Mouse (Mus musculus): ENCODE results near the gene Itih2. TPM values are rescaled to one million over a fixed set of nuclear protein-coding genes. Genes with fewer than 3 reads are reported as not detected.

Itih2 gene
- not detected for polyA plus RNA-seq (2017; shearing (Covaris generic))

GRCm38 (mm10) chr2:10131296-10131695 is at the start of gene Itih2:
Itih2 (minus strand) TSS chr2:10131396.

GRCm38 (mm10) chr2:10153201-10154075 is 22.2 kb upstream of the Itih2 start, which contains the start of gene Itih5:
Itih5 (plus strand) TSS chr2:10153571.

GRCm38 (mm10) chr2:10080310-10081010 is 50.7 kb downstream of the Itih2 start, which contains the start of the genes Atp5c1 and Kin:
Atp5c1 (minus strand) TSS chr2:10080510.
Kin (plus strand) TSS chr2:10080593.

GRCm38 (mm10) chr2:10048461-10048860 is 82.7 kb downstream of the Itih2 start, which contains the start of gene Taf3:
Taf3 (minus strand) TSS chr2:10048596.

Other genes starting within 250 kb of the Itih2 start
- gene 9230102O04Rik, start 241.9 kb downstream of the Itih2 start, polyA plus RNA-seq (2017; shearing (Covaris generic)): not detected
- 60.0 TPM for gene Gata3, start 241.4 kb downstream of the Itih2 start, polyA plus RNA-seq (2017; shearing (Covaris generic))
- gene Taf3, start 82.8 kb downstream of the Itih2 start, polyA plus RNA-seq (2017; shearing (Covaris generic)): 25.4 TPM
- 316 TPM for gene Atp5c1, start 50.9 kb downstream of the Itih2 start, polyA plus RNA-seq (2017; shearing (Covaris generic))
- gene Kin, start 50.8 kb downstream of the Itih2 start, polyA plus RNA-seq (2017; shearing (Covaris generic)): 51.1 TPM
- gene Itih5, start 22.2 kb upstream of the Itih2 start, polyA plus RNA-seq (2017; shearing (Covaris generic)): 0.87 TPM
- gene Sfmbt2, start 239.1 kb upstream of the Itih2 start, polyA plus RNA-seq (2017; shearing (Covaris generic)): 3.3 TPM

All from effector memory CD4-positive, alpha-beta T cell, adult 5 months (primary cell).